Mouse (Mus musculus): Measurements from ENCODE around the gene Taar7e.

- no peak for TF ChIP-seq CTCF (IDR thresholded peaks at IDR 0.05; ENCODE audit: extremely low read depth, insufficient read depth, insufficient read length, insufficient replicate concordance)
- TF ChIP-seq POLR2A (IDR thresholded peaks at IDR 0.05; ENCODE audit: low read depth, low read length): no peak
Observed at GRCm38 (mm10) chr10:24086555-24086954, 49.1 kb downstream of the Taar7e start.
